Mouse (Mus musculus) CH12.LX (cell line): Measurements from ENCODE around the gene Erbb3. TPM values are rescaled to one million over a fixed set of nuclear protein-coding genes. Genes with fewer than 3 reads are reported as not detected.
A peak's percentile ranks its signal among the peaks of the same experiment; 100 is the strongest.

Experiments used
- DNase-seq: peaks from one replicate; pipeline ENCODE4 v3.0.0-alpha.2; 2013; ENCODE audit errors: extremely low read depth
- H3K27ac ChIP-seq: 2 replicates; pipeline ENCODE4 v1.5.1; 2012; ENCODE audit warnings: low read depth, mild to moderate bottlenecking, control low read depth, moderate library complexity; ENCODE audit not compliant: insufficient read depth
- H3K27me3 ChIP-seq: replicated peaks from 2 replicates; pipeline ENCODE3; 2012; ENCODE audit warnings: inconsistent platforms
- H3K36me3 ChIP-seq, 2 experiments: replicated peaks in 1 of 2; 2 replicates each; pipeline versions ENCODE3 to v1.6.1; 2012; ENCODE audit warnings: inconsistent platforms in 1 of 2, low read length in 1 of 2, mild to moderate bottlenecking in 1 of 2, mixed read lengths in 1 of 2, moderate library complexity in 1 of 2; ENCODE audit not compliant: control insufficient read depth in 1 of 2, insufficient read depth in 1 of 2
- H3K4me1 ChIP-seq, 2 experiments: 2 replicates each; pipeline ENCODE4 v1.6.1; 2012; ENCODE audit warnings: inconsistent platforms in 1 of 2, moderate library complexity in 1 of 2; ENCODE audit not compliant: insufficient read depth in 2 of 2, control insufficient read depth in 1 of 2
- H3K4me2 ChIP-seq: 2 replicates; pipeline ENCODE4 v1.6.1; 2012; ENCODE audit warnings: low read depth, mild to moderate bottlenecking, control low read depth; ENCODE audit not compliant: poor library complexity, insufficient read depth, severe bottlenecking
- H3K4me3 ChIP-seq, 3 experiments: fragments of 150-350 bp in 1 of 3; sonication (generic) in 1 of 3; replicated peaks in 1 of 3; 2 replicates each; pipeline versions ENCODE3 to v1.5.1; 2011 to 2012; ENCODE audit warnings: low read depth in 2 of 3, low read length in 2 of 3, mild to moderate bottlenecking in 2 of 3, moderate library complexity in 2 of 3, control low read depth in 1 of 3, improper control_type of control experiment in 1 of 3, inconsistent platforms in 1 of 3, mixed read lengths in 1 of 3; ENCODE audit not compliant: poor library complexity in 1 of 3
- H3K79me2 ChIP-seq: replicated peaks from 2 replicates; pipeline ENCODE4 v1.6.1; 2012; ENCODE audit warnings: mild to moderate bottlenecking, moderate library complexity; ENCODE audit not compliant: control insufficient read depth, poor library complexity, insufficient read depth, severe bottlenecking; ENCODE audit errors: extremely low read depth
- H3K9ac ChIP-seq: 2 replicates; pipeline ENCODE4 v1.6.1; 2012; ENCODE audit warnings: low read depth, mild to moderate bottlenecking, control low read depth, moderate library complexity; ENCODE audit not compliant: insufficient read depth
- H3K9me3 ChIP-seq: replicated peaks from 2 replicates; pipeline ENCODE3; 2012; ENCODE audit warnings: low read length, inconsistent platforms, mixed read lengths
- CHD1 ChIP-seq: IDR thresholded peaks from 2 replicates; pipeline ENCODE4 v1.6.1; 2012; ENCODE audit warnings: low read depth, low read length, improper control_type of control experiment, inconsistent platforms
- CHD2 ChIP-seq: IDR thresholded peaks from 2 replicates; pipeline ENCODE4 v1.6.1; 2011; ENCODE audit warnings: low read length, improper control_type of control experiment
- CTCF ChIP-seq, 2 experiments: IDR thresholded peaks in 1 of 2; conservative IDR thresholded peaks in 1 of 2; 2 replicates each; pipeline ENCODE4 v1.5.1; 2011 to 2012; ENCODE audit warnings: low read depth in 2 of 2, low read length in 2 of 2, improper control_type of control experiment in 1 of 2, inconsistent platforms in 1 of 2, mild to moderate bottlenecking in 1 of 2, moderate library complexity in 1 of 2
- EP300 ChIP-seq: IDR thresholded peaks from 2 replicates; pipeline ENCODE4 v1.6.1; 2011; ENCODE audit warnings: low read length, improper control_type of control experiment
- GABPA ChIP-seq: IDR thresholded peaks from 2 replicates; pipeline ENCODE4 v1.6.1; 2012; ENCODE audit warnings: low read depth, low read length, improper control_type of control experiment, inconsistent platforms; ENCODE audit not compliant: insufficient replicate concordance
- JUN ChIP-seq: IDR thresholded peaks from 2 replicates; pipeline ENCODE4 v1.6.1; 2011; ENCODE audit warnings: low read depth, mild to moderate bottlenecking, low read length, improper control_type of control experiment, moderate library complexity; ENCODE audit not compliant: insufficient read depth
- KAT2A ChIP-seq: IDR thresholded peaks from 2 replicates; pipeline ENCODE4 v1.6.1; 2012; ENCODE audit warnings: low read length, improper control_type of control experiment, inconsistent platforms; ENCODE audit not compliant: insufficient replicate concordance
- MAFK ChIP-seq: IDR thresholded peaks from 2 replicates; pipeline ENCODE4 v1.6.1; 2011; ENCODE audit warnings: low read length, improper control_type of control experiment; ENCODE audit not compliant: insufficient replicate concordance
- MEF2A ChIP-seq: IDR thresholded peaks from 2 replicates; pipeline ENCODE4 v1.6.1; 2014; ENCODE audit warnings: low read depth, mild to moderate bottlenecking, inconsistent platforms, low read length, improper control_type of control experiment, borderline replicate concordance
- MXI1 ChIP-seq: IDR thresholded peaks from 2 replicates; pipeline ENCODE4 v1.6.1; 2011; ENCODE audit warnings: mild to moderate bottlenecking, low read depth, low read length, improper control_type of control experiment
- MYC ChIP-seq: IDR thresholded peaks from 2 replicates; pipeline ENCODE4 v1.6.1; 2011; ENCODE audit warnings: low read depth, mild to moderate bottlenecking, improper control_type of control experiment, low read length
- NRF1 ChIP-seq: IDR thresholded peaks from 2 replicates; pipeline ENCODE4 v1.6.1; 2014; ENCODE audit warnings: low read depth, mild to moderate bottlenecking, inconsistent platforms, low read length, improper control_type of control experiment, moderate library complexity
- PAX5 ChIP-seq: IDR thresholded peaks from 2 replicates; pipeline ENCODE4 v1.6.1; 2012; ENCODE audit warnings: low read length, inconsistent platforms, mixed read lengths
- POLR2A ChIP-seq: IDR thresholded peaks from 2 replicates; pipeline ENCODE4 v1.6.1; 2011; ENCODE audit warnings: low read depth, mild to moderate bottlenecking, improper control_type of control experiment, low read length
- RAD21 ChIP-seq: IDR thresholded peaks from 2 replicates; pipeline ENCODE4 v1.6.1; 2011; ENCODE audit warnings: low read depth, mild to moderate bottlenecking, low read length, improper control_type of control experiment, moderate library complexity
- SMC3 ChIP-seq: IDR thresholded peaks from 2 replicates; pipeline ENCODE4 v1.6.1; 2011; ENCODE audit warnings: low read depth, low read length, improper control_type of control experiment
- TBP ChIP-seq: conservative IDR thresholded peaks from 2 replicates; pipeline ENCODE4 v1.6.1; 2011; ENCODE audit warnings: low read depth, low read length, improper control_type of control experiment
- ZC3H11A ChIP-seq: IDR thresholded peaks from 2 replicates; pipeline ENCODE4 v1.6.1; 2012; ENCODE audit warnings: low read depth, mild to moderate bottlenecking, inconsistent platforms, low read length, improper control_type of control experiment
- ZKSCAN1 ChIP-seq: IDR thresholded peaks from 2 replicates; pipeline ENCODE4 v1.6.1; 2012; ENCODE audit warnings: low read depth, inconsistent platforms, low read length, improper control_type of control experiment, borderline replicate concordance
- ZNF384 ChIP-seq: IDR thresholded peaks from 2 replicates; pipeline ENCODE4 v1.6.1; 2012; ENCODE audit warnings: low read depth, low read length, improper control_type of control experiment, inconsistent platforms
- dilution Hi-C: fragments of 300-500 bp; cut with MboI; formaldehyde crosslinking; loops from 2 replicates; pipeline ENCODE4 v1.14.3; 2020; ENCODE audit warnings: low sequenced_read_pairs; ENCODE audit not compliant: extremely low pct_unique_long_range_greater_than_20kb, extremely low pct_ligation_motif_present
- in situ Hi-C: fragments of 300-500 bp; cut with MboI; formaldehyde crosslinking; loops from 3 replicates; pipeline ENCODE4 v1.14.3; 2019; ENCODE audit warnings: low sequenced_read_pairs, low pct_ligation_motif_present, low pct_unique_long_range_greater_than_20kb, mixed read lengths
- polyA plus RNA-seq: library from polyadenylated mRNA; unstranded; fragments of >175 nt; gene quantifications from 2 replicates; pipeline ENCODE4 v1.2.1, GENCODE M21; 2012; ENCODE audit warnings: low read depth; ENCODE audit not compliant: insufficient read length
- total RNA-seq, 2 experiments: library from RNA; depleted of rRNA; stranded (reverse); fragments of 300-350 nt in 1 of 2; fragments of >200 nt in 1 of 2; gene quantifications; 2 replicates each; pipeline ENCODE4 v1.2.3; 2012 to 2014

The Erbb3 gene
- total and polyA plus RNA-seq, 3 experiments = 7.7 to 12.6 (median 11.3) TPM

DNA sequence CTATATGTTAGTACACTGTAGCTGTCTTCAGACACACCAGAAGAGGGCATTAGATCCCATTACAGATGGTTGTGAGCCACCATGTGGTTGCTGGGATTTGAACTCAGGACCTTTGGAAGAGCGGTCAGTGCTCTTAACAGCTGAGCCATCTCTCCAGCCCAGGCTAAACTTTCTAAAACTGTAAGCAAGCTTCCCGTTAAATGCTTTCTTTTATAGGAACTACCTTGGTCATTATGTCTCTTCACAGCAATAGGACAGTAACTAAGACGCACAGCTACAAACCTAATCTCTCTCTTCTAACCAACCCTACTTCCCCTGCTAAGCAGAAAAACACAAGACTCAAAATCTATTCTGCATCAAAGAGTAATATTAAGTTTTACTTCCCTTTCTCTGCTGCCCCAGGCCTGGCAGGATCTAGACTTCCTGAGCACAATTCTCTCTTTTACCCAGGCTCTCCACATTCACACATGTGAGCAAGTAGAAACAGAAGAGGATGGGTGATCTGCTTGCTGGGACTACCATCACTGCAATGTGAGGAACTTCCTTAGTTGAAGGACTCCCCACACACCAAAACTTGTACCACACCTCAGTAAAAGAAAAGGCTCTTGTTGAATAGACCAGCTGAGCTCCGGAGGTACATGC, 53.7 kb downstream of the Erbb3 start:
- peak overlapping the region; percentile 59 for H3K9ac ChIP-seq
- peak overlapping the region; percentile 49; the same call in 1 of the 2 replicates for H3K27ac ChIP-seq
- no peaks in the 10 kb centered on the region for H3K79me2 ChIP-seq
- in situ Hi-C loops = no loop called here
- DNase-seq = no peak
- no peaks in the 10 kb centered on the region for H3K9me3 ChIP-seq
- no peaks in the 10 kb centered on the region for H3K36me3 ChIP-seq
- H3K27me3 ChIP-seq = no peaks in the 10 kb centered on the region
- H3K4me3 ChIP-seq = peak overlapping the region in 2 of 3 experiments; percentile 14 to 47
- dilution Hi-C loops = no loop called here
- TF ChIP-seq TBP (peak; percentile 66; the same call in 1 of the 2 replicates), CTCF (conservative IDR thresholded peaks at IDR 0.05 in 1 of 2, IDR thresholded peaks at IDR 0.05 in 1 of 2; ENCODE audit: low read depth in 2 of 2, low read length in 2 of 2) (no peak), ZNF384 (no peak), MEF2A (0 out of 2 replicates have a peak, but pooled peaks have one; percentile 2), MAFK (0 out of 2 replicates have a peak, but pooled peaks have one; percentile 3), EP300 (peak; percentile 50), KAT2A (0 out of 2 replicates have a peak, but pooled peaks have one; percentile 0), SMC3 (no peak)
- peaks cover 3 to 16% of the 10 kb centered on the region in 2 experiments; a peak in 2 of 4 replicates for H3K4me1 ChIP-seq
- H3K4me2 ChIP-seq = peak overlapping the region; percentile 88

DNA sequence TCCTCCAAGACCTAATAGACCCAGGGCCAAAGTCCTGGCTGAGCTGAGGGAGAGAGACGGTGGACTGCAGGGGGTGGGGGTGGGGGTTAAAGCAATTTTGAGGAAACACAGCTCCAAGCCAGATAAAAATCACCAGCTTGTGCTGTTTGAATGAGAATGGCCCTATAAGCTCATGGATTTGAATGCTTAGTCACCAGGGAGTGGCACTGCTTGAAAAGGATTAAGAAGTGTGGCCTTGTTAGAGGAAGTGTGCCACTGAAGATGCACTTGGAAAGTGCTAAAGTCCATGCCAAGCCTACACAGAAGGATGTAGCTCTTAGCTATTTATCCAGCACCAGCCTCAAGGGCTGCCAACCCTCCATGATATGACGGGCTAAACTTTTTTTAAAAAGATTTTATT, 54.2 kb downstream of the Erbb3 start:
- dilution Hi-C loops (no loop called here), in situ Hi-C loops (no loop called here)
- Histone ChIP-seq H3K9ac (no peak overlapping the region), H3K4me3 (no peak overlapping the region), H3K4me2 (no peak overlapping the region), H3K4me1 (peaks cover 3 to 16% of the 10 kb centered on the region in 2 experiments; a peak in 2 of 4 replicates), H3K36me3 (no peaks in the 10 kb centered on the region), H3K27me3 (no peaks in the 10 kb centered on the region), H3K27ac (no peak overlapping the region), H3K79me2 (no peaks in the 10 kb centered on the region), H3K9me3 (no peaks in the 10 kb centered on the region)
- DNase-seq = no peak
- TF ChIP-seq RAD21 (no peak), ZKSCAN1 (no peak), ZNF384 (no peak), TBP (no peak), JUN (no peak), CHD1 (no peak), MXI1 (no peak), NRF1 (no peak), ZC3H11A (no peak), EP300 (no peak), POLR2A (no peak), MYC (no peak), GABPA (no peak), CHD2 (no peak), CTCF (conservative IDR thresholded peaks at IDR 0.05 in 1 of 2, IDR thresholded peaks at IDR 0.05 in 1 of 2; ENCODE audit: low read depth in 2 of 2, low read length in 2 of 2) (no peak), PAX5 (no peak)
